Mouse (Mus musculus): ENCODE measurements at regions not wholly inside any gene's neighbourhood (a gene's known extent, or its start where the extent isn't known, plus 50 kb on each side); places are given as distances from the start of the nearest gene placed in this dataset.
"Not testable (repeated sequence)": the region's sequence is repeated elsewhere in the genome, so short reads cannot be mapped to it uniquely, and the experiment has no call there.

GRCm38 (mm10) chr11:40454994-40455393 lies 240.0 kb downstream of the Mat2b start:
- H3K4me3 ChIP-seq (ENCODE audit: low read length); H3K27me3 ChIP-seq (ENCODE audit: control insufficient read depth, insufficient read depth, low read depth, low read length); H3K9ac ChIP-seq (ENCODE audit: low read length); H3K9me3 ChIP-seq (ENCODE audit: control insufficient read depth, low read length); H3K4me1 ChIP-seq (replicated peaks; ENCODE audit: control insufficient read depth, insufficient read depth, low read length); H3K27ac ChIP-seq (ENCODE audit: low read length); H3K36me3 ChIP-seq (ENCODE audit: control insufficient read depth, insufficient read depth, low read length); H3K4me2 ChIP-seq (ENCODE audit: low read depth, low read length); ATAC-seq (ENCODE audit: low read depth): not testable (repeated sequence)

- H3K4me3 ChIP-seq (ENCODE audit: low read length): no peak overlapping the region
- H3K36me3 ChIP-seq (ENCODE audit: control insufficient read depth, insufficient read depth, low read length): no peaks in the 10 kb centered on the region
- H3K4me2 ChIP-seq (ENCODE audit: low read depth, low read length): no peak overlapping the region
- ATAC-seq (ENCODE audit: low read depth): no peak
- H3K4me1 ChIP-seq (replicated peaks; ENCODE audit: control insufficient read depth, insufficient read depth, low read length): no peaks in the 10 kb centered on the region
- WGBS: 70% methylated on average over 2 of the region's 2 CpGs
- no peaks in the 10 kb centered on the region for H3K27me3 ChIP-seq (ENCODE audit: control insufficient read depth, insufficient read depth, low read depth, low read length)
- H3K9me3 ChIP-seq (ENCODE audit: control insufficient read depth, low read length): no peaks in the 10 kb centered on the region
- H3K9ac ChIP-seq (ENCODE audit: low read length): no peak overlapping the region
- no peak overlapping the region for H3K27ac ChIP-seq (ENCODE audit: low read length)
Observed at GRCm38 (mm10) chr11:40446846-40447245, 248.2 kb downstream of the Mat2b start.

- no peak overlapping the region for H3K4me2 ChIP-seq (ENCODE audit: low read depth, low read length)
- ATAC-seq (ENCODE audit: low read depth): no peak
- no peak overlapping the region for H3K4me3 ChIP-seq (ENCODE audit: low read length)
- no peak overlapping the region for H3K27ac ChIP-seq (ENCODE audit: low read length)
- no peak overlapping the region for H3K9ac ChIP-seq (ENCODE audit: low read length)
- no peaks in the 10 kb centered on the region for H3K4me1 ChIP-seq (replicated peaks; ENCODE audit: control insufficient read depth, insufficient read depth, low read length)
- no peaks in the 10 kb centered on the region for H3K27me3 ChIP-seq (ENCODE audit: control insufficient read depth, insufficient read depth, low read depth, low read length)
- H3K36me3 ChIP-seq (ENCODE audit: control insufficient read depth, insufficient read depth, low read length): no peaks in the 10 kb centered on the region
- H3K9me3 ChIP-seq (ENCODE audit: control insufficient read depth, low read length): no peaks in the 10 kb centered on the region
- 89% methylated on average over 1 of the region's 1 CpGs for WGBS
Observed at GRCm38 (mm10) chr11:40434002-40434401, 261.0 kb downstream of the Mat2b start.

- Histone ChIP-seq H3K9ac (ENCODE audit: low read length) (no peak overlapping the region), H3K4me1 (replicated peaks; ENCODE audit: control insufficient read depth, insufficient read depth, low read length) (no peaks in the 10 kb centered on the region), H3K4me2 (ENCODE audit: low read depth, low read length) (no peak overlapping the region), H3K27ac (ENCODE audit: low read length) (no peak overlapping the region), H3K27me3 (ENCODE audit: control insufficient read depth, insufficient read depth, low read depth, low read length) (no peaks in the 10 kb centered on the region), H3K36me3 (ENCODE audit: control insufficient read depth, insufficient read depth, low read length) (no peaks in the 10 kb centered on the region), H3K9me3 (ENCODE audit: control insufficient read depth, low read length) (no peaks in the 10 kb centered on the region), H3K4me3 (ENCODE audit: low read length) (no peak overlapping the region)
- WGBS: 78% methylated on average over 2 of the region's 2 CpGs
- no peak for ATAC-seq (ENCODE audit: low read depth)
Observed at GRCm38 (mm10) chr11:40428858-40429257, 266.1 kb downstream of the Mat2b start.

GRCm38 (mm10) chr11:40424316-40424715 lies 270.7 kb downstream of the Mat2b start:
- no peak overlapping the region for H3K4me3 ChIP-seq (ENCODE audit: low read length)
- H3K4me1 ChIP-seq (replicated peaks; ENCODE audit: control insufficient read depth, insufficient read depth, low read length): no peaks in the 10 kb centered on the region
- H3K9ac ChIP-seq (ENCODE audit: low read length): no peak overlapping the region
- H3K27me3 ChIP-seq (ENCODE audit: control insufficient read depth, insufficient read depth, low read depth, low read length): no peaks in the 10 kb centered on the region
- no peaks in the 10 kb centered on the region for H3K36me3 ChIP-seq (ENCODE audit: control insufficient read depth, insufficient read depth, low read length)
- no peak for ATAC-seq (ENCODE audit: low read depth)
- no peak overlapping the region for H3K4me2 ChIP-seq (ENCODE audit: low read depth, low read length)
- H3K9me3 ChIP-seq (ENCODE audit: control insufficient read depth, low read length): no peaks in the 10 kb centered on the region
- no peak overlapping the region for H3K27ac ChIP-seq (ENCODE audit: low read length)
- 73% methylated on average over 3 of the region's 3 CpGs for WGBS

GRCm38 (mm10) chr11:40407571-40407970 lies 287.4 kb downstream of the Mat2b start:
- no peak overlapping the region for H3K4me3 ChIP-seq (ENCODE audit: low read length)
- H3K4me2 ChIP-seq (ENCODE audit: low read depth, low read length): no peak overlapping the region
- no peak overlapping the region for H3K27ac ChIP-seq (ENCODE audit: low read length)
- no peaks in the 10 kb centered on the region for H3K27me3 ChIP-seq (ENCODE audit: control insufficient read depth, insufficient read depth, low read depth, low read length)
- no peak overlapping the region for H3K9ac ChIP-seq (ENCODE audit: low read length)
- ATAC-seq (ENCODE audit: low read depth): no peak
- H3K36me3 ChIP-seq (ENCODE audit: control insufficient read depth, insufficient read depth, low read length): no peaks in the 10 kb centered on the region
- no peaks in the 10 kb centered on the region for H3K4me1 ChIP-seq (replicated peaks; ENCODE audit: control insufficient read depth, insufficient read depth, low read length)
- H3K9me3 ChIP-seq (ENCODE audit: control insufficient read depth, low read length): no peaks in the 10 kb centered on the region

GRCm38 (mm10) chr11:40402249-40402648 lies 292.8 kb downstream of the Mat2b start:
- Histone ChIP-seq H3K4me2 (ENCODE audit: low read depth, low read length) (no peak overlapping the region), H3K36me3 (ENCODE audit: control insufficient read depth, insufficient read depth, low read length) (no peaks in the 10 kb centered on the region), H3K4me1 (replicated peaks; ENCODE audit: control insufficient read depth, insufficient read depth, low read length) (no peaks in the 10 kb centered on the region), H3K27ac (ENCODE audit: low read length) (no peak overlapping the region), H3K9me3 (ENCODE audit: control insufficient read depth, low read length) (no peaks in the 10 kb centered on the region), H3K4me3 (ENCODE audit: low read length) (no peak overlapping the region), H3K9ac (ENCODE audit: low read length) (no peak overlapping the region), H3K27me3 (ENCODE audit: control insufficient read depth, insufficient read depth, low read depth, low read length) (no peaks in the 10 kb centered on the region)
- peak; percentile 71; the same call in 1 of the 2 replicates for ATAC-seq (ENCODE audit: low read depth)
- 33% methylated on average over 1 of the region's 1 CpGs for WGBS

GRCm38 (mm10) chr11:40397453-40398104 lies 297.4 kb downstream of the Mat2b start:
- no peaks in the 10 kb centered on the region for H3K27me3 ChIP-seq (ENCODE audit: control insufficient read depth, insufficient read depth, low read depth, low read length)
- 83% methylated on average over 9 of the region's 9 CpGs for WGBS
- H3K27ac ChIP-seq (ENCODE audit: low read length): no peak overlapping the region
- H3K9me3 ChIP-seq (ENCODE audit: control insufficient read depth, low read length): no peaks in the 10 kb centered on the region
- H3K4me1 ChIP-seq (replicated peaks; ENCODE audit: control insufficient read depth, insufficient read depth, low read length): no peaks in the 10 kb centered on the region
- no peaks in the 10 kb centered on the region for H3K36me3 ChIP-seq (ENCODE audit: control insufficient read depth, insufficient read depth, low read length)
- H3K9ac ChIP-seq (ENCODE audit: low read length): no peak overlapping the region
- no peak for ATAC-seq (ENCODE audit: low read depth)
- no peak overlapping the region for H3K4me2 ChIP-seq (ENCODE audit: low read depth, low read length)
- H3K4me3 ChIP-seq (ENCODE audit: low read length): no peak overlapping the region

- no peak overlapping the region for H3K4me2 ChIP-seq (ENCODE audit: low read depth, low read length)
- no peaks in the 10 kb centered on the region for H3K36me3 ChIP-seq (ENCODE audit: control insufficient read depth, insufficient read depth, low read length)
- no peaks in the 10 kb centered on the region for H3K9me3 ChIP-seq (ENCODE audit: control insufficient read depth, low read length)
- WGBS: 55% methylated on average over 11 of the region's 11 CpGs
- H3K4me3 ChIP-seq (ENCODE audit: low read length): no peak overlapping the region
- no peaks in the 10 kb centered on the region for H3K4me1 ChIP-seq (replicated peaks; ENCODE audit: control insufficient read depth, insufficient read depth, low read length)
- ATAC-seq (ENCODE audit: low read depth): no peak
- no peak overlapping the region for H3K9ac ChIP-seq (ENCODE audit: low read length)
- H3K27ac ChIP-seq (ENCODE audit: low read length): no peak overlapping the region
- no peaks in the 10 kb centered on the region for H3K27me3 ChIP-seq (ENCODE audit: control insufficient read depth, insufficient read depth, low read depth, low read length)
Observed at GRCm38 (mm10) chr11:40395331-40395730, 299.7 kb downstream of the Mat2b start.

GRCm38 (mm10) chr11:40394864-40395266 lies 300.1 kb downstream of the Mat2b start:
- WGBS: 49% methylated on average over 7 of the region's 7 CpGs
- Histone ChIP-seq H3K9me3 (ENCODE audit: control insufficient read depth, low read length) (no peaks in the 10 kb centered on the region), H3K4me1 (replicated peaks; ENCODE audit: control insufficient read depth, insufficient read depth, low read length) (no peaks in the 10 kb centered on the region), H3K27ac (ENCODE audit: low read length) (no peak overlapping the region), H3K4me3 (ENCODE audit: low read length) (no peak overlapping the region), H3K4me2 (ENCODE audit: low read depth, low read length) (no peak overlapping the region), H3K27me3 (ENCODE audit: control insufficient read depth, insufficient read depth, low read depth, low read length) (no peaks in the 10 kb centered on the region), H3K9ac (ENCODE audit: low read length) (no peak overlapping the region), H3K36me3 (ENCODE audit: control insufficient read depth, insufficient read depth, low read length) (no peaks in the 10 kb centered on the region)
- no peak for ATAC-seq (ENCODE audit: low read depth)
